Mouse (Mus musculus): ENCODE data around the gene Slc17a7. TPM values are rescaled to one million over a fixed set of nuclear protein-coding genes. Genes with fewer than 3 reads are reported as not detected.

Gene Slc17a7
- polyA plus RNA-seq, 2 experiments, result 0.18 to 0.58 TPM

- Histone ChIP-seq H3K4me2 (replicated peaks; ENCODE audit: low read depth, low read length, severe bottlenecking) (0 out of 2 replicates have a peak overlapping the region, but pooled peaks have one; percentile 10), H3K4me3 (replicated peaks; ENCODE audit: low read length) (no peak overlapping the region), H3K27me3 (ENCODE audit: control insufficient read depth, insufficient read depth, low read length) (peaks cover 61% of the 10 kb centered on the region), H3K36me3 (ENCODE audit: control insufficient read depth, insufficient read depth, low read length) (no peaks in the 10 kb centered on the region), H3K9me3 (ENCODE audit: control insufficient read depth, low read length) (peaks cover 9% of the 10 kb centered on the region), H3K4me1 (ENCODE audit: control insufficient read depth, insufficient read depth, low read length) (no peaks in the 10 kb centered on the region), H3K9ac (ENCODE audit: low read depth, low read length, severe bottlenecking) (no peak overlapping the region), H3K27ac (replicated peaks; ENCODE audit: low read depth, low read length) (no peak overlapping the region)
- DNase-seq (ENCODE audit: low spot score) (no peak), ATAC-seq (ENCODE audit: low FRiP score, low read depth) (no peak)
- WGBS, result 5% methylated on average over 24 of the region's 29 CpGs
- TF ChIP-seq POLR2A (IDR thresholded peaks at IDR 0.05; ENCODE audit: borderline replicate concordance, extremely low read depth, insufficient read depth, insufficient read length), result no peak
Measured at GRCm38 (mm10) chr7:45174567-45175280, 11.0 kb downstream of the Slc17a7 start.

DNA sequence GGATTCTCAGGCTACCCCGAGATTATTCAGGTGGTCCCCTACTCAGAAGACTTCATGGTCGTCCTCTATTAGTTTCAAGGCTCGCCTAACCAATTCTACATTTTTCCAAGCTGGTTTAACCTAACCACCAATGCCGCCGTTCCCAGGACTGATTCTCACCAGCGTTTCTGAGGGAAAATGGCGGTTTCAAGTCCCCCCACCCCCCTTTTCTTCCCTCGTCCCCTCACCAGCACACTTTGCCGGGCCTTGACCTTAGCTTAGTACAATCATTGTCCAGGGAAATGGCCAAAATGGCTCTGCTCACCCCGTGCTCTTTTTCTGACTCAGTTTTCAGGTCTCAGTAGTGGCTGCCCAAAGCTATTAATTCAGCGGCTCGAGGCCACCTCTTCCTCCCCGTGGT is 11.6 kb downstream of the Slc17a7 start:
- no peaks in the 10 kb centered on the region for H3K36me3 ChIP-seq (ENCODE audit: control insufficient read depth, insufficient read depth, low read length)
- no peak for TF ChIP-seq POLR2A (IDR thresholded peaks at IDR 0.05; ENCODE audit: borderline replicate concordance, extremely low read depth, insufficient read depth, insufficient read length)
- WGBS, result 4% methylated on average over 13 of the region's 13 CpGs
- H3K9me3 ChIP-seq (ENCODE audit: control insufficient read depth, low read length), result peaks cover 3% of the 10 kb centered on the region; the same call in 1 of the 2 replicates
- DNase-seq (ENCODE audit: low spot score), result no peak
- H3K4me1 ChIP-seq (ENCODE audit: control insufficient read depth, insufficient read depth, low read length), result no peaks in the 10 kb centered on the region
- no peak overlapping the region for H3K4me3 ChIP-seq (replicated peaks; ENCODE audit: low read length)
- no peak overlapping the region for H3K4me2 ChIP-seq (replicated peaks; ENCODE audit: low read depth, low read length, severe bottlenecking)
- H3K9ac ChIP-seq (ENCODE audit: low read depth, low read length, severe bottlenecking), result no peak overlapping the region
- H3K27me3 ChIP-seq (ENCODE audit: control insufficient read depth, insufficient read depth, low read length), result peaks cover 65% of the 10 kb centered on the region
- no peak overlapping the region for H3K27ac ChIP-seq (replicated peaks; ENCODE audit: low read depth, low read length)
- ATAC-seq (ENCODE audit: low FRiP score, low read depth), result no peak

DNA sequence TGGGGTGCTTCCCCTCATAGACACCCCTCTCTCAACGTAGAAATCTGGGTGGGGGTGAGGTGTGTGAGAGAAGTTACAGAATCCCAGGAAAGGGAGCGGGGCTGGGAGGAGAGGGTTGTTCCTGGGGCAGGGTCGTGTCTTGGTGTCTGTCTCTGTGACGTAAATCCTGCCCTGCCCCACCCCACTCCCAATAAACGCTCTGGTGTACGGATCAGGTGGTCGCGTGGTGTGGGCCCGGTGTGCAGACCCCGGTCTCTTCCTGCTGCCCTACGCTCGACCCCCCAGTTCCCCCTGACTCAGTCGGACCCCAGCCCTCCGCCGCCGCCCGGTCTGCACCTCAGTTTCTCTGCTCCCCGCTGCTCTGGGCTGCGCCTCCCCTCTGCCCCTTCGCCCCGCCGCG is 12.2 kb downstream of the Slc17a7 start:
- peak overlapping the region; percentile 22 for H3K4me3 ChIP-seq (replicated peaks; ENCODE audit: low read length)
- H3K27me3 ChIP-seq (ENCODE audit: control insufficient read depth, insufficient read depth, low read length), result peaks cover 70% of the 10 kb centered on the region
- H3K4me1 ChIP-seq (ENCODE audit: control insufficient read depth, insufficient read depth, low read length), result no peaks in the 10 kb centered on the region
- H3K4me2 ChIP-seq (replicated peaks; ENCODE audit: low read depth, low read length, severe bottlenecking), result peak overlapping the region; percentile 35
- H3K27ac ChIP-seq (replicated peaks; ENCODE audit: low read depth, low read length), result no peak overlapping the region
- peak overlapping the region; percentile 7; the same call in 1 of the 2 replicates for H3K9ac ChIP-seq (ENCODE audit: low read depth, low read length, severe bottlenecking)
- DNase-seq (ENCODE audit: low spot score), result no peak
- ATAC-seq (ENCODE audit: low FRiP score, low read depth), result no peak
- no peaks in the 10 kb centered on the region for H3K36me3 ChIP-seq (ENCODE audit: control insufficient read depth, insufficient read depth, low read length)
- no peak for TF ChIP-seq POLR2A (IDR thresholded peaks at IDR 0.05; ENCODE audit: borderline replicate concordance, extremely low read depth, insufficient read depth, insufficient read length)
- 1% methylated on average over 22 of the region's 23 CpGs for WGBS
- no peaks in the 10 kb centered on the region for H3K9me3 ChIP-seq (ENCODE audit: control insufficient read depth, low read length)

- Histone ChIP-seq H3K27me3 (ENCODE audit: control insufficient read depth, insufficient read depth, low read length) (peaks cover 74% of the 10 kb centered on the region), H3K27ac (replicated peaks; ENCODE audit: low read depth, low read length) (no peak overlapping the region), H3K9ac (ENCODE audit: low read depth, low read length, severe bottlenecking) (0 out of 2 replicates have a peak overlapping the region, but pooled peaks have one; percentile 7), H3K9me3 (ENCODE audit: control insufficient read depth, low read length) (no peaks in the 10 kb centered on the region), H3K4me1 (ENCODE audit: control insufficient read depth, insufficient read depth, low read length) (no peaks in the 10 kb centered on the region), H3K4me2 (replicated peaks; ENCODE audit: low read depth, low read length, severe bottlenecking) (peak overlapping the region; percentile 35), H3K36me3 (ENCODE audit: control insufficient read depth, insufficient read depth, low read length) (no peaks in the 10 kb centered on the region), H3K4me3 (replicated peaks; ENCODE audit: low read length) (peak overlapping the region; percentile 22)
- no peak for DNase-seq (ENCODE audit: low spot score)
- TF ChIP-seq POLR2A (IDR thresholded peaks at IDR 0.05; ENCODE audit: borderline replicate concordance, extremely low read depth, insufficient read depth, insufficient read length), result no peak
- 4% methylated on average over 28 of the region's 31 CpGs for WGBS
- ATAC-seq (ENCODE audit: low FRiP score, low read depth), result no peak
Measured at GRCm38 (mm10) chr7:45176356-45176755, 12.6 kb downstream of the Slc17a7 start.

GRCm38 (mm10) chr7:45178550-45178949 is 14.8 kb downstream of the Slc17a7 start:
- Histone ChIP-seq H3K36me3 (ENCODE audit: control insufficient read depth, insufficient read depth, low read length) (no peaks in the 10 kb centered on the region), H3K4me3 (replicated peaks; ENCODE audit: low read length) (no peak overlapping the region), H3K4me2 (replicated peaks; ENCODE audit: low read depth, low read length, severe bottlenecking) (no peak overlapping the region), H3K27me3 (ENCODE audit: control insufficient read depth, insufficient read depth, low read length) (peaks cover 96% of the 10 kb centered on the region), H3K27ac (replicated peaks; ENCODE audit: low read depth, low read length) (no peak overlapping the region), H3K4me1 (ENCODE audit: control insufficient read depth, insufficient read depth, low read length) (no peaks in the 10 kb centered on the region), H3K9me3 (ENCODE audit: control insufficient read depth, low read length) (no peaks in the 10 kb centered on the region), H3K9ac (ENCODE audit: low read depth, low read length, severe bottlenecking) (no peak overlapping the region)
- TF ChIP-seq POLR2A (IDR thresholded peaks at IDR 0.05; ENCODE audit: borderline replicate concordance, extremely low read depth, insufficient read depth, insufficient read length), result no peak
- DNase-seq (ENCODE audit: low spot score) (no peak), ATAC-seq (ENCODE audit: low FRiP score, low read depth) (no peak)
- WGBS, result 23% methylated on average over 7 of the region's 7 CpGs
